Mouse (Mus musculus) myocyte (in vitro differentiated cells): ENCODE results near the gene Rps19bp1.

Experiments used
- E2F4 ChIP-seq: IDR thresholded peaks from one replicate; pipeline ENCODE4 v1.6.1; 2011; ENCODE audit warnings: mild to moderate bottlenecking, control low read depth, moderate library complexity; ENCODE audit not compliant: insufficient read depth
- MAX ChIP-seq: IDR thresholded peaks from one replicate; pipeline ENCODE4 v1.6.1; 2011; ENCODE audit warnings: low read depth, mild to moderate bottlenecking, control low read depth
- MYOG ChIP-seq, 3 experiments: IDR thresholded peaks; one replicate each; pipeline ENCODE4 v1.6.1; 2011; ENCODE audit warnings: control low read depth in 2 of 3, low read depth in 2 of 3, mild to moderate bottlenecking in 2 of 3; ENCODE audit not compliant: insufficient read length in 2 of 3, control insufficient read depth in 1 of 3, insufficient read depth in 1 of 3
- POLR2A ChIP-seq: IDR thresholded peaks from one replicate; pipeline ENCODE4 v1.6.1; 2011; ENCODE audit warnings: low read depth, mild to moderate bottlenecking, control low read depth, moderate library complexity; ENCODE audit not compliant: insufficient read length
- POLR2AphosphoS2 ChIP-seq: IDR thresholded peaks from one replicate; pipeline ENCODE4 v1.6.1; 2011; ENCODE audit warnings: low read depth, control low read depth; ENCODE audit not compliant: insufficient read length
- REST ChIP-seq: IDR thresholded peaks from one replicate; pipeline ENCODE4 v1.6.1; 2011; ENCODE audit warnings: mild to moderate bottlenecking, control low read depth, moderate library complexity; ENCODE audit not compliant: insufficient read depth, insufficient read length
- TCF12 ChIP-seq: IDR thresholded peaks from one replicate; pipeline ENCODE4 v1.6.1; 2011; ENCODE audit warnings: mild to moderate bottlenecking, control low read depth; ENCODE audit not compliant: poor library complexity, insufficient read depth, severe bottlenecking
- USF1 ChIP-seq: IDR thresholded peaks from one replicate; pipeline ENCODE4 v1.6.1; 2011; ENCODE audit warnings: low read depth, mild to moderate bottlenecking, control low read depth, moderate library complexity

DNA sequence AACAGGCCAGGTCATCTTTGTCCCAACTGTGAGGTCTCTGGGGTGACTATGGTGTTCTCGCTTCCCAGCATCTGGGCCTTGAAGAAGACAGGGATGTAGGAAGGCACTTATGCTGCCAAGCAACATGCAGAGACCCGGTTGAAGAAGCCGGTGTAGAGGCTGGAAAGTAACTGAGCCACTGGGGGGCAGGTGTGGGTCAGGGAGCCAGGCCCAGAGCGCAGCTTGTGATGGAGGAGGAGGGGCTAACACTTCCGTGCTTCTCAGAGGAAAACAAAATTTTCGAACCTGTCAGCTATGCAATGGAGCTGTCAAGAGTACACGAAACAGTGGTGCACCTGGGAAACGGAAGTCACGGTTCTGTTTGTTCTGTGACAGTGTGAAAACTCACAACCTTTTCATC lies 13.0 kb upstream of the Rps19bp1 start:
- TF ChIP-seq POLR2A, result no peak
- TF ChIP-seq TCF12, result no peak
- no peak for TF ChIP-seq USF1
- TF ChIP-seq REST, result no peak
- TF ChIP-seq POLR2AphosphoS2, result no peak
- TF ChIP-seq MYOG (IDR thresholded peaks at IDR 0.05; ENCODE audit: control insufficient read depth in 1 of 3, insufficient read depth in 1 of 3, insufficient read length in 2 of 3, low read depth in 2 of 3), result no peak
- TF ChIP-seq E2F4, result no peak
- TF ChIP-seq MAX, result no peak
